Mouse (Mus musculus) cerebellum, adult 9-11 months (tissue): ENCODE data around the gene Gm10413.
"Not testable (repeated sequence)": the region's sequence is repeated elsewhere in the genome, so short reads cannot be mapped to it uniquely, and the experiment has no call there.

ENCODE experiments used
- DNase-seq: peaks from one replicate; pipeline ENCODE4 v3.0.0; 2022

The Gm10413 gene

GRCm38 (mm10) chr14:3394793-3395192, at the start of gene Gm10413:
Gm10413 (plus strand) TSS chr14:3395093.
- not testable (repeated sequence) for DNase-seq

- DNase-seq = not testable (repeated sequence)
Measured at GRCm38 (mm10) chr14:3412314-3412713, 17.4 kb downstream of the Gm10413 start, which contains the start of gene Gm10409. Gm10409 (plus strand) TSS chr14:3412614.

DNA sequence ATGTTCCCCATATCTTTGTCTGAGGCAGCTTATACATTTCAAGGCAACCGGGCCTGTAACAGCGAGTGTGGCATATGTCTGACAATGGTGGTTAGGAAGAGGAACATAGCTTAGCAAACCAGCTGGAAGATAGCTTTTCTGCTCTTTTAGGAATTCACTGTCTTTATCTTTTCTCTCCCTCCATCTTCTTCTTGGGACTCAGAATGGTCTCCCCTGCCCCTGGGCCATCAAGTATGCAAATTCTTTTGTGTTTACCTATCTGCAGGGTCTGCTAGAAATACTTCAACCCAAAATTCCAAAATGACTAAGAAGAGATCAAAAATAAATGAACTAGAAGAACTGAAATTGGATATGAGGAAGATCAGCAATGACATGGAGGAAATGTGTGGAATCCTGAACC, 32.9 kb downstream of the Gm10413 start, which contains the start of gene Gm3005:
Gene Gm3005, plus strand, starts transcription at position 301 of the 400 bp plus-strand sequence.
- not testable (repeated sequence) for DNase-seq

GRCm38 (mm10) chr14:3449079-3449478, 54.2 kb downstream of the Gm10413 start, which contains the start of gene Gm10408:
Gm10408 (plus strand) TSS chr14:3449379.
- DNase-seq = not testable (repeated sequence)
